Mouse (Mus musculus): Measurements from ENCODE around the gene Gpsm1. TPM values are rescaled to one million over a fixed set of nuclear protein-coding genes. Genes with fewer than 3 reads are reported as not detected.
"Not testable (repeated sequence)": the region's sequence is repeated elsewhere in the genome, so short reads cannot be mapped to it uniquely, and the experiment has no call there.

The Gpsm1 gene
- polyA plus RNA-seq, 1 experiment from 2014 or later, result 33.0 TPM

- no peaks in the 10 kb centered on the region for H3K9me3 ChIP-seq (ENCODE audit: low read length)
- ATAC-seq, result no peak
- WGBS, result 88% methylated on average over 6 of the region's 6 CpGs
- no peaks in the 10 kb centered on the region for H3K27me3 ChIP-seq (replicated peaks; ENCODE audit: insufficient read depth, low read length)
- H3K27ac ChIP-seq (ENCODE audit: low read length), result no peak overlapping the region
- peaks cover 24% of the 10 kb centered on the region for H3K36me3 ChIP-seq (ENCODE audit: insufficient read depth, low read length)
- TF ChIP-seq CTCF (IDR thresholded peaks at IDR 0.05) (no peak), EP300 (IDR thresholded peaks at IDR 0.05) (no peak)
- H3K4me2 ChIP-seq (replicated peaks; ENCODE audit: low read depth, low read length), result no peak overlapping the region
- DNase-seq (ENCODE audit: low spot score), result no peak
- H3K4me1 ChIP-seq (ENCODE audit: insufficient read depth, low read depth, low read length), result no peaks in the 10 kb centered on the region; the same call in 1 of the 2 replicates
- no peak overlapping the region for H3K9ac ChIP-seq (replicated peaks; ENCODE audit: low read depth)
- no peak overlapping the region for H3K4me3 ChIP-seq (ENCODE audit: low read depth, low read length)
Observed at GRCm38 (mm10) chr2:26367911-26368310, 52.6 kb downstream of the Gpsm1 start.

GRCm38 (mm10) chr2:26368572-26368971, 53.3 kb downstream of the Gpsm1 start:
- no peak for DNase-seq (ENCODE audit: low spot score)
- peaks cover 30% of the 10 kb centered on the region for H3K36me3 ChIP-seq (ENCODE audit: insufficient read depth, low read length)

GRCm38 (mm10) chr2:26372396-26372795, 57.1 kb downstream of the Gpsm1 start:
- WGBS, result 98% methylated on average over 8 of the region's 8 CpGs
- TF ChIP-seq CTCF (IDR thresholded peaks at IDR 0.05), result no peak
- no peak for TF ChIP-seq EP300 (IDR thresholded peaks at IDR 0.05)
- no peak for ATAC-seq
- H3K4me1 ChIP-seq (ENCODE audit: insufficient read depth, low read depth, low read length), result no peaks in the 10 kb centered on the region
- no peak overlapping the region for H3K27ac ChIP-seq (ENCODE audit: low read length)
- DNase-seq (ENCODE audit: low spot score), result no peak
- no peak overlapping the region for H3K4me2 ChIP-seq (replicated peaks; ENCODE audit: low read depth, low read length)
- H3K27me3 ChIP-seq (replicated peaks; ENCODE audit: insufficient read depth, low read length), result no peaks in the 10 kb centered on the region
- H3K4me3 ChIP-seq (ENCODE audit: low read depth, low read length), result no peak overlapping the region
- no peak overlapping the region for H3K9ac ChIP-seq (replicated peaks; ENCODE audit: low read depth)
- no peaks in the 10 kb centered on the region for H3K9me3 ChIP-seq (ENCODE audit: low read length)
- peaks cover 38% of the 10 kb centered on the region for H3K36me3 ChIP-seq (ENCODE audit: insufficient read depth, low read length)

More at GRCm38 (mm10) chr2:26368572-26368971, 53.3 kb downstream of the Gpsm1 start:
- H3K9me3 ChIP-seq (ENCODE audit: low read length), result no peaks in the 10 kb centered on the region
- H3K4me3 ChIP-seq (ENCODE audit: low read depth, low read length), result no peak overlapping the region
- TF ChIP-seq CTCF (IDR thresholded peaks at IDR 0.05), result no peak
- TF ChIP-seq EP300 (IDR thresholded peaks at IDR 0.05), result no peak
- no peaks in the 10 kb centered on the region; the same call in 1 of the 2 replicates for H3K4me1 ChIP-seq (ENCODE audit: insufficient read depth, low read depth, low read length)
- no peak for ATAC-seq
- no peak overlapping the region for H3K27ac ChIP-seq (ENCODE audit: low read length)
- WGBS, result 71% methylated on average over 1 of the region's 1 CpGs
- H3K27me3 ChIP-seq (replicated peaks; ENCODE audit: insufficient read depth, low read length), result no peaks in the 10 kb centered on the region
- no peak overlapping the region for H3K9ac ChIP-seq (replicated peaks; ENCODE audit: low read depth)
- no peak overlapping the region for H3K4me2 ChIP-seq (replicated peaks; ENCODE audit: low read depth, low read length)

GRCm38 (mm10) chr2:26380131-26380771, 64.9 kb downstream of the Gpsm1 start, which contains the start of gene Snapc4:
Gene Snapc4 (minus strand): TSS chr2:26380653.
- Histone ChIP-seq H3K4me1 (ENCODE audit: insufficient read depth, low read depth, low read length) (no peaks in the 10 kb centered on the region), H3K9me3 (ENCODE audit: low read length) (no peaks in the 10 kb centered on the region), H3K27ac (ENCODE audit: low read length) (peak within 1 kb of the TSS; percentile 51), H3K9ac (replicated peaks; ENCODE audit: low read depth) (peak within 1 kb of the TSS; percentile 57), H3K27me3 (replicated peaks; ENCODE audit: insufficient read depth, low read length) (no peaks in the 10 kb centered on the region), H3K4me2 (replicated peaks; ENCODE audit: low read depth, low read length) (peak within 1 kb of the TSS; percentile 92), H3K4me3 (ENCODE audit: low read depth, low read length) (peak within 1 kb of the TSS; percentile 55), H3K36me3 (ENCODE audit: insufficient read depth, low read length) (peaks cover 18% of the 10 kb centered on the region)
- peak; percentile 98 for ATAC-seq
- DNase-seq (ENCODE audit: low spot score), result peak; percentile 94
- under 1% methylated on average over 38 of the region's 38 CpGs for WGBS
- TF ChIP-seq EP300 (IDR thresholded peaks at IDR 0.05) (no peak), CTCF (IDR thresholded peaks at IDR 0.05) (no peak)

GRCm38 (mm10) chr2:26380871-26381270, 65.6 kb downstream of the Gpsm1 start:
- H3K36me3 ChIP-seq (ENCODE audit: insufficient read depth, low read length), result peaks cover 22% of the 10 kb centered on the region
- 31% methylated on average over 6 of the region's 6 CpGs for WGBS
- peak overlapping the region; percentile 55 for H3K4me3 ChIP-seq (ENCODE audit: low read depth, low read length)
- H3K27me3 ChIP-seq (replicated peaks; ENCODE audit: insufficient read depth, low read length); H3K27ac ChIP-seq (ENCODE audit: low read length); H3K4me1 ChIP-seq (ENCODE audit: insufficient read depth, low read depth, low read length); ATAC-seq; H3K9ac ChIP-seq (replicated peaks; ENCODE audit: low read depth); DNase-seq (ENCODE audit: low spot score); H3K9me3 ChIP-seq (ENCODE audit: low read length): not testable (repeated sequence)
- H3K4me2 ChIP-seq (replicated peaks; ENCODE audit: low read depth, low read length), result peak overlapping the region; percentile 92

GRCm38 (mm10) chr2:26387713-26388112, 72.4 kb downstream of the Gpsm1 start:
- H3K4me1 ChIP-seq (ENCODE audit: insufficient read depth, low read depth, low read length), result peaks cover 5% of the 10 kb centered on the region; the same call in 1 of the 2 replicates
- H3K27me3 ChIP-seq (replicated peaks; ENCODE audit: insufficient read depth, low read length), result no peaks in the 10 kb centered on the region
- no peak for DNase-seq (ENCODE audit: low spot score)
- TF ChIP-seq EP300 (IDR thresholded peaks at IDR 0.05) (no peak), CTCF (IDR thresholded peaks at IDR 0.05) (no peak)
- H3K4me2 ChIP-seq (replicated peaks; ENCODE audit: low read depth, low read length), result no peak overlapping the region
- peaks cover 32% of the 10 kb centered on the region for H3K36me3 ChIP-seq (ENCODE audit: insufficient read depth, low read length)
- no peak overlapping the region for H3K4me3 ChIP-seq (ENCODE audit: low read depth, low read length)
- 83% methylated on average over 3 of the region's 3 CpGs for whole genome bisulfite sequencing
- no peak for ATAC-seq
- 0 out of 2 replicates have a peak overlapping the region, but pooled peaks have one; percentile 74 for H3K9ac ChIP-seq (replicated peaks; ENCODE audit: low read depth)
- no peaks in the 10 kb centered on the region for H3K9me3 ChIP-seq (ENCODE audit: low read length)
- H3K27ac ChIP-seq (ENCODE audit: low read length), result no peak overlapping the region
